In genomic region chr3:37666291-37667118, GRCm38 (mm10) we compare ENCODE assay signal across 9 mouse cellular contexts. TPM values are rescaled to one million over a fixed set of nuclear protein-coding genes. Genes with fewer than 3 reads are reported as not detected.
DNase-seq lines count a peak whose midpoint lies in the region; ATAC-seq and TF ChIP-seq lines count a peak whose summit lies in the region.
"Had no signal": no experiment of that assay in that cellular context is flagged by ENCODE, and none has a peak within 500 bp of the region (broad histone marks: within the 10 kb centered on the region; RNA-seq: fewer than 3 reads in every experiment).

No protein-coding gene starts in this region.

- DNase-seq in kidney, adult 18-20 months = peak; percentile 23
- DNase-seq in kidney, adult 11 months = no peak
- DNase-seq in forelimb bud, embryonic 11.5 days (ENCODE audit: low read depth, low spot score) = peak; percentile 53
- DNase-seq in hindbrain, postnatal 0 days (ENCODE audit: low spot score) = peak; percentile 64
- DNase-seq in layer of hippocampus, postnatal 14 days (ENCODE audit: low spot score in 2 of 2) = no peak
- DNase-seq in c-Kit-positive CD71-positive TER-119-positive erythroid progenitor cells, embryonic 14.5 days (ENCODE audit: low spot score) = no peak

- H3K4me1 ChIP-seq in hindbrain, postnatal 0 days (ENCODE audit: insufficient read depth, low read length) = no peaks in the 10 kb centered on the region
- peaks cover 4% of the 10 kb centered on the region for H3K4me1 ChIP-seq in liver, embryonic 16.5 days (ENCODE audit: control insufficient read depth, low read depth, low read length)
- peaks cover 14% of the 10 kb centered on the region for H3K4me1 ChIP-seq in stomach, embryonic 16.5 days (ENCODE audit: control insufficient read depth, insufficient read depth, low read length)

- no peaks in the 10 kb centered on the region for H3K36me3 ChIP-seq in hindbrain, postnatal 0 days (ENCODE audit: insufficient read depth, low read length)
- no peaks in the 10 kb centered on the region for H3K36me3 ChIP-seq in liver, embryonic 16.5 days (ENCODE audit: control insufficient read depth, insufficient read depth)
- H3K36me3 ChIP-seq in stomach, embryonic 16.5 days (ENCODE audit: control insufficient read depth, insufficient read depth, low read length) = no peaks in the 10 kb centered on the region

- no peak overlapping the region for H3K4me2 ChIP-seq in hindbrain, postnatal 0 days (ENCODE audit: low read depth, low read length)
- H3K4me2 ChIP-seq in liver, embryonic 16.5 days (ENCODE audit: low read depth, low read length) = no peak overlapping the region
- H3K4me2 ChIP-seq in stomach, embryonic 16.5 days (ENCODE audit: low read depth, low read length) = no peak overlapping the region

- TF ChIP-seq CTCF in hindbrain, postnatal 0 days (IDR thresholded peaks at IDR 0.05; ENCODE audit: low read depth) = no peak

- H3K27me3 ChIP-seq in hindbrain, postnatal 0 days (ENCODE audit: insufficient read depth, low read length) = no peaks in the 10 kb centered on the region
- no peaks in the 10 kb centered on the region for H3K27me3 ChIP-seq in liver, embryonic 16.5 days (ENCODE audit: control insufficient read depth, insufficient read depth, low read depth, low read length)
- no peaks in the 10 kb centered on the region for H3K27me3 ChIP-seq in stomach, embryonic 16.5 days (ENCODE audit: control insufficient read depth, insufficient read depth, low read length)
- H3K27me3 ChIP-seq: CH12.LX had no signal

- WGBS in hindbrain, postnatal 0 days = 20% methylated on average over 9 of the region's 9 CpGs
- 13% methylated on average over 9 of the region's 9 CpGs for WGBS in liver, embryonic 16.5 days (ENCODE audit: insufficient replicate concordance)
- WGBS in stomach, embryonic 16.5 days = 13% methylated on average over 9 of the region's 9 CpGs

- H3K27ac ChIP-seq in hindbrain, postnatal 0 days = no peak overlapping the region
- no peak overlapping the region for H3K27ac ChIP-seq in liver, embryonic 16.5 days (ENCODE audit: low read length)
- peak overlapping the region; percentile 64 for H3K27ac ChIP-seq in stomach, embryonic 16.5 days (ENCODE audit: low read length)

- H3K9me3 ChIP-seq in hindbrain, postnatal 0 days (ENCODE audit: low read length) = peaks cover 9% of the 10 kb centered on the region; the same call in 1 of the 2 replicates
- H3K9me3 ChIP-seq in liver, embryonic 16.5 days (replicated peaks; ENCODE audit: control insufficient read depth, low read length) = no peaks in the 10 kb centered on the region
- peaks cover 9% of the 10 kb centered on the region for H3K9me3 ChIP-seq in stomach, embryonic 16.5 days (replicated peaks; ENCODE audit: control insufficient read depth, low read length)

- peak; percentile 90 for ATAC-seq in hindbrain, postnatal 0 days
- ATAC-seq in liver, embryonic 16.5 days (ENCODE audit: low read depth) = peak; percentile 56
- peak; percentile 90 for ATAC-seq in stomach, embryonic 16.5 days (ENCODE audit: insufficient read depth, low FRiP score)

- H3K9ac ChIP-seq in hindbrain, postnatal 0 days (replicated peaks; ENCODE audit: low read length) = no peak overlapping the region
- no peak overlapping the region for H3K9ac ChIP-seq in liver, embryonic 16.5 days (ENCODE audit: low read depth, low read length)
- peak overlapping the region; percentile 1; the same call in 1 of the 2 replicates for H3K9ac ChIP-seq in stomach, embryonic 16.5 days (ENCODE audit: low read length)

- H3K4me3 ChIP-seq in hindbrain, postnatal 0 days (ENCODE audit: low read length) = no peak overlapping the region
- no peak overlapping the region for H3K4me3 ChIP-seq in liver, embryonic 16.5 days (ENCODE audit: low read depth, low read length)
- no peak overlapping the region for H3K4me3 ChIP-seq in stomach, embryonic 16.5 days (replicated peaks; ENCODE audit: low read length)

RNA-seq across cellular contexts. Expression of gene Spry1, which starts 26.8 kb away (rescaled TPM):
- total RNA-seq in hindbrain, postnatal 0 days (2014; rRNA removed) = 31.8 and 40.6 TPM in 2 replicates
- 5.5 and 5.6 TPM in 2 replicates for polyA plus RNA-seq in hindbrain, postnatal 0 days (2015; fragmentation: Nextera tagmentation; extraction: Ambion mirVana)
- 2.8 and 2.9 TPM in 2 replicates for polyA plus RNA-seq in liver, embryonic 16.5 days (2015; fragmentation: Nextera tagmentation; extraction: Ambion mirVana)
- polyA plus RNA-seq in stomach, embryonic 16.5 days (2015; fragmentation: Nextera tagmentation; extraction: Ambion mirVana) = 12.8 and 13.5 TPM in 2 replicates
- total RNA-seq in layer of hippocampus, postnatal 14 days (2021) = 10 to 100 TPM; 15.1 to 16.8 TPM
- total RNA-seq: CH12.LX had no signal

RNA-seq across cellular contexts. Expression of gene Gm5148, which starts 57.8 kb away (rescaled TPM):
- total RNA-seq in hindbrain, postnatal 0 days (2014; rRNA removed) = 8.7 and 10.5 TPM in 2 replicates
- polyA plus RNA-seq in hindbrain, postnatal 0 days (2015; fragmentation: Nextera tagmentation; extraction: Ambion mirVana) = 12.0 and 12.5 TPM in 2 replicates
- 2.6 and 2.9 TPM in 2 replicates for polyA plus RNA-seq in liver, embryonic 16.5 days (2015; fragmentation: Nextera tagmentation; extraction: Ambion mirVana)
- polyA plus RNA-seq in stomach, embryonic 16.5 days (2015; fragmentation: Nextera tagmentation; extraction: Ambion mirVana) = 5.5 and 6.3 TPM in 2 replicates
- total RNA-seq in layer of hippocampus, postnatal 14 days (2021) = 1 to 10 TPM; 2.2 TPM

Comparison
In these comparisons a context has a peak if more than half of its experiments do, and no peak if none do; other contexts are left out.
1. DNase-seq: peak in kidney, adult 18-20 months (single experiment), forelimb bud, embryonic 11.5 days (single experiment) and hindbrain, postnatal 0 days (single experiment); none in kidney, adult 11 months (single experiment), layer of hippocampus, postnatal 14 days (0 of 2) and c-Kit-positive CD71-positive TER-119-positive erythroid progenitor cells, embryonic 14.5 days (single experiment).
2. Peak in every context shown above with its lines, with median percentiles within 50 percentile points of each other: ATAC-seq.